Mouse (Mus musculus): ENCODE data around the gene Tmem54.

- TF ChIP-seq POLR2A (IDR thresholded peaks at IDR 0.05; ENCODE audit: borderline replicate concordance, insufficient read depth, low read length) (no peak), CTCF (IDR thresholded peaks at IDR 0.05; ENCODE audit: borderline replicate concordance, insufficient read depth, low read depth, low read length) (no peak)
Observed at GRCm38 (mm10) chr4:129139642-129140041, 34.3 kb downstream of the Tmem54 start.

Data from cerebellum, adult 2 months (tissue).